Mouse (Mus musculus) left cerebral cortex, postnatal 36 days (tissue): Measurements from ENCODE around the gene Rsph6a. TPM values are rescaled to one million over a fixed set of nuclear protein-coding genes. Genes with fewer than 3 reads are reported as not detected.

Experiments
- DNase-seq, 2 experiments: peaks; one replicate each; pipeline ENCODE4 v3.0.0; 2021 to 2022; ENCODE audit warnings: low spot score in 2 of 2, mixed read lengths in 1 of 2
- intact Hi-C: fragments of 180-260 bp; cut with DNase I; formaldehyde crosslinking; loops from one replicate; pipeline ENCODE4 v1.15.1; 2025
- total RNA-seq, 2 experiments: library from RNA; stranded (reverse); gene quantifications; 2 replicates each; pipeline ENCODE4 v1.2.3; 2021

Gene Rsph6a
- total RNA-seq, 2 experiments from 2014 or later = 0.25 TPM; not detected in 1

- intact Hi-C loops = no loop called here
- DNase-seq = peak in 1 of 2 experiments; percentile 39
These were observed 40.6 kb downstream of the Rsph6a start for GRCm38 (mm10) chr7:19094826-19095750.

- intact Hi-C loops = no loop called here
- no peak for DNase-seq
These were observed 41.2 kb downstream of the Rsph6a start for GRCm38 (mm10) chr7:19095751-19096110.

- intact Hi-C loops = no loop called here
- no peak for DNase-seq
These were observed 42.0 kb downstream of the Rsph6a start for GRCm38 (mm10) chr7:19096421-19096976.

GRCm38 (mm10) chr7:19097217-19097616 lies 42.7 kb downstream of the Rsph6a start:
- no peak for DNase-seq
- intact Hi-C loops = no loop called here

- intact Hi-C loops = no loop called here
- DNase-seq = no peak
These were observed 43.4 kb downstream of the Rsph6a start for GRCm38 (mm10) chr7:19097863-19098262.

- DNase-seq = no peak
- intact Hi-C loops = no loop called here
These were observed 44.3 kb downstream of the Rsph6a start for GRCm38 (mm10) chr7:19098811-19099210.

- DNase-seq = no peak
- intact Hi-C loops = no loop called here
These were observed 45.8 kb downstream of the Rsph6a start for GRCm38 (mm10) chr7:19100290-19100689.

- intact Hi-C loops = no loop called here
- DNase-seq = no peak
These were observed 49.3 kb downstream of the Rsph6a start for GRCm38 (mm10) chr7:19103741-19104140.

- DNase-seq = no peak
- intact Hi-C loops = no loop called here
These were observed 50.0 kb downstream of the Rsph6a start for GRCm38 (mm10) chr7:19104486-19104885.

GRCm38 (mm10) chr7:19107436-19107835 lies 52.9 kb downstream of the Rsph6a start:
- DNase-seq = no peak
- intact Hi-C loops = no loop called here

- DNase-seq = no peak
These were observed 55.1 kb downstream of the Rsph6a start for GRCm38 (mm10) chr7:19109565-19109964.

GRCm38 (mm10) chr7:19118028-19118771 lies 63.7 kb downstream of the Rsph6a start, which contains the start of gene Gm4969:
Gene Gm4969 (minus strand): TSS chr7:19118368.
- peak; percentile 44 to 53 for DNase-seq
- intact Hi-C loops = no loop called here

More at GRCm38 (mm10) chr7:19109565-19109964, 55.1 kb downstream of the Rsph6a start:
- intact Hi-C loops = no loop called here

GRCm38 (mm10) chr7:19119083-19119482 lies 64.6 kb downstream of the Rsph6a start:
- intact Hi-C loops = loop anchor here (1.0 kb wide), 1 partner anchor 95 kb away; the partner anchor contains the start of gene Sympk

GRCm38 (mm10) chr7:19119631-19120429 lies 65.3 kb downstream of the Rsph6a start, which contains the start of gene Fbxo46:
Gene Fbxo46 (plus strand): TSS chr7:19119859.
- DNase-seq = peak; percentile 91 to 93
- intact Hi-C loops = loop anchor here (1.0 kb wide), 1 partner anchor 96 kb away; the partner anchor contains the start of gene Sympk

More at GRCm38 (mm10) chr7:19119083-19119482, 64.6 kb downstream of the Rsph6a start:
- DNase-seq = no peak

- DNase-seq = no peak
- intact Hi-C loops = no loop called here
These were observed 67.2 kb downstream of the Rsph6a start for GRCm38 (mm10) chr7:19121686-19122085.
